Mouse (Mus musculus) neural tube, embryonic 14.5 days (tissue): Measurements from ENCODE around the gene Rp9. TPM values are rescaled to one million over a fixed set of nuclear protein-coding genes. Genes with fewer than 3 reads are reported as not detected.
"Not testable (repeated sequence)": the region's sequence is repeated elsewhere in the genome, so short reads cannot be mapped to it uniquely, and the experiment has no call there.

ENCODE experiments used
- ATAC-seq: fragments of 200-750 bp; cut with Nextera tagmentation; 2 replicates; pipeline ENCODE4 v1.8.0; 2017; ENCODE audit warnings: low read depth, mild to moderate bottlenecking, moderate TSS enrichment, moderate library complexity
- H3K27ac ChIP-seq: fragments of 300-500 bp; sonication (generic); 2 replicates; pipeline ENCODE4 v1.5.1; 2014; ENCODE audit warnings: low read depth, mild to moderate bottlenecking, control low read depth, low read length, moderate library complexity, mixed read lengths
- H3K27me3 ChIP-seq: fragments of 300-500 bp; sonication (generic); 2 replicates; pipeline ENCODE4 v1.6.1; 2014; ENCODE audit warnings: low read length; ENCODE audit not compliant: control insufficient read depth, insufficient read depth
- H3K36me3 ChIP-seq: fragments of 300-500 bp; sonication (generic); 2 replicates; pipeline ENCODE4 v1.6.1; 2014; ENCODE audit warnings: low read length, mixed read lengths; ENCODE audit not compliant: control insufficient read depth, insufficient read depth
- H3K4me1 ChIP-seq: fragments of 300-500 bp; sonication (generic); 2 replicates; pipeline ENCODE4 v1.6.1; 2014; ENCODE audit warnings: low read length; ENCODE audit not compliant: control insufficient read depth, insufficient read depth
- H3K4me2 ChIP-seq: fragments of 300-500 bp; sonication (generic); 2 replicates; pipeline ENCODE4 v1.6.1; 2014; ENCODE audit warnings: mild to moderate bottlenecking, low read depth, low read length, control low read depth
- H3K4me3 ChIP-seq: fragments of 300-500 bp; sonication (generic); 2 replicates; pipeline ENCODE4 v1.5.1; 2014; ENCODE audit warnings: low read depth, low read length, control low read depth, mixed read lengths
- H3K9ac ChIP-seq: fragments of 300-500 bp; sonication (generic); replicated peaks from 2 replicates; pipeline ENCODE4 v1.6.1; 2014; ENCODE audit warnings: low read depth, mild to moderate bottlenecking, control low read depth, low read length, mixed read lengths
- H3K9me3 ChIP-seq: fragments of 300-500 bp; sonication (generic); 2 replicates; pipeline ENCODE4 v1.6.1; 2016; ENCODE audit warnings: low read length; ENCODE audit not compliant: control insufficient read depth
- WGBS: fragments of 180-500 bp; shearing (Covaris S2); extraction: QIAGEN DNeasy Blood & Tissue Kit; methylation state at CpG from one replicate; pipeline ENCODE4 v1.1.7; 2014; 5-methylcytosine and 5-hydroxymethylcytosine counted together
- polyA plus RNA-seq: library from polyadenylated mRNA; unstranded; fragments of >200 nt; fragmentation: Nextera tagmentation; extraction: Ambion mirVana; gene quantifications from 2 replicates; pipeline ENCODE4 v1.2.1, GENCODE M21; 2014

Rp9 gene
- polyA plus RNA-seq, 1 experiment from 2014 or later = 75.9 TPM

- H3K9ac ChIP-seq = peak overlapping the region; percentile 93
- ATAC-seq = peak; percentile 91
- H3K4me3 ChIP-seq = peak overlapping the region; percentile 87
- no peaks in the 10 kb centered on the region for H3K27me3 ChIP-seq
- H3K27ac ChIP-seq = peak overlapping the region; percentile 92
- 3% methylated on average over 41 of the region's 43 CpGs for WGBS
- no peaks in the 10 kb centered on the region for H3K36me3 ChIP-seq
- H3K4me1 ChIP-seq = 0 out of 2 replicates have a peak, but pooled peaks cover 3% of the 10 kb centered on the region
- no peaks in the 10 kb centered on the region for H3K9me3 ChIP-seq
- H3K4me2 ChIP-seq = peak overlapping the region; percentile 67
Measured at GRCm38 (mm10) chr9:22468170-22468898, 1.2 kb downstream of the Rp9 start.

GRCm38 (mm10) chr9:22467371-22468169 is 2.0 kb downstream of the Rp9 start:
- Histone ChIP-seq H3K4me3 (peak overlapping the region; percentile 87), H3K4me1 (0 out of 2 replicates have a peak, but pooled peaks cover 3% of the 10 kb centered on the region), H3K4me2 (peak overlapping the region; percentile 67), H3K27me3 (no peaks in the 10 kb centered on the region), H3K9me3 (no peaks in the 10 kb centered on the region), H3K36me3 (no peaks in the 10 kb centered on the region), H3K27ac (peak overlapping the region; percentile 92), H3K9ac (peak overlapping the region; percentile 93)
- peak; percentile 75 for ATAC-seq
- WGBS = 1% methylated on average over 71 of the region's 73 CpGs

GRCm38 (mm10) chr9:22466212-22466611 is 3.3 kb downstream of the Rp9 start:
- Histone ChIP-seq H3K9me3 (no peaks in the 10 kb centered on the region), H3K27me3 (no peaks in the 10 kb centered on the region), H3K4me1 (0 out of 2 replicates have a peak, but pooled peaks cover 3% of the 10 kb centered on the region), H3K9ac (no peak overlapping the region), H3K27ac (no peak overlapping the region), H3K36me3 (no peaks in the 10 kb centered on the region), H3K4me2 (no peak overlapping the region), H3K4me3 (no peak overlapping the region)
- ATAC-seq = no peak
- WGBS = 98% methylated on average over 5 of the region's 5 CpGs

- Histone ChIP-seq H3K4me3 (no peak overlapping the region), H3K27ac (no peak overlapping the region), H3K9ac (no peak overlapping the region), H3K9me3 (no peaks in the 10 kb centered on the region), H3K4me2 (no peak overlapping the region), H3K4me1 (no peaks in the 10 kb centered on the region), H3K36me3 (peaks cover 5% of the 10 kb centered on the region), H3K27me3 (no peaks in the 10 kb centered on the region)
- ATAC-seq = no peak
- 93% methylated on average over 3 of the region's 3 CpGs for WGBS
Measured at GRCm38 (mm10) chr9:22461946-22462345, 7.6 kb downstream of the Rp9 start.

GRCm38 (mm10) chr9:22457142-22457835 is 12.3 kb downstream of the Rp9 start:
- H3K9ac ChIP-seq = no peak overlapping the region
- H3K4me2 ChIP-seq = no peak overlapping the region
- no peak for ATAC-seq
- H3K4me3 ChIP-seq = no peak overlapping the region
- no peaks in the 10 kb centered on the region for H3K4me1 ChIP-seq
- no peaks in the 10 kb centered on the region for H3K27me3 ChIP-seq
- H3K36me3 ChIP-seq = peaks cover 44% of the 10 kb centered on the region
- no peak overlapping the region for H3K27ac ChIP-seq
- 87% methylated on average over 11 of the region's 11 CpGs for WGBS
- H3K9me3 ChIP-seq = no peaks in the 10 kb centered on the region

- no peak overlapping the region for H3K27ac ChIP-seq
- H3K27me3 ChIP-seq = no peaks in the 10 kb centered on the region
- H3K9me3 ChIP-seq = no peaks in the 10 kb centered on the region
- no peak overlapping the region for H3K4me2 ChIP-seq
- ATAC-seq = no peak
- no peaks in the 10 kb centered on the region for H3K4me1 ChIP-seq
- no peak overlapping the region for H3K4me3 ChIP-seq
- peaks cover 66% of the 10 kb centered on the region for H3K36me3 ChIP-seq
- H3K9ac ChIP-seq = no peak overlapping the region
Measured at GRCm38 (mm10) chr9:22455041-22455440, 14.5 kb downstream of the Rp9 start.

GRCm38 (mm10) chr9:22453990-22454389 is 15.6 kb downstream of the Rp9 start, which contains the start of gene Gm17545:
Gene Gm17545, plus strand, starts transcription at chr9:22454290.
- not testable (repeated sequence) for H3K4me2 ChIP-seq, H3K4me3 ChIP-seq, H3K9me3 ChIP-seq, H3K27me3 ChIP-seq, H3K9ac ChIP-seq, H3K27ac ChIP-seq, H3K4me1 ChIP-seq, ATAC-seq
- peaks cover 77% of the 10 kb centered on the region for H3K36me3 ChIP-seq
- WGBS = 96% methylated on average over 8 of the region's 8 CpGs

GRCm38 (mm10) chr9:22453501-22453924 is 16.0 kb downstream of the Rp9 start:
- Histone ChIP-seq H3K4me2 (no peak overlapping the region), H3K9ac (no peak overlapping the region), H3K4me3 (no peak overlapping the region), H3K4me1 (no peaks in the 10 kb centered on the region), H3K27me3 (no peaks in the 10 kb centered on the region), H3K9me3 (no peaks in the 10 kb centered on the region), H3K27ac (no peak overlapping the region), H3K36me3 (peaks cover 80% of the 10 kb centered on the region)
- ATAC-seq = no peak
- WGBS = 96% methylated on average over 10 of the region's 10 CpGs
